Mouse (Mus musculus) forebrain, embryonic 13.5 days (tissue): Measurements from ENCODE around the gene Il6. TPM values are rescaled to one million over a fixed set of nuclear protein-coding genes. Genes with fewer than 3 reads are reported as not detected.
A peak's percentile ranks its signal among the peaks of the same experiment; 100 is the strongest.
"Not testable (repeated sequence)": the region's sequence is repeated elsewhere in the genome, so short reads cannot be mapped to it uniquely, and the experiment has no call there.

Experiments
- ATAC-seq: fragments of 200-750 bp; cut with Nextera tagmentation; 2 replicates; pipeline ENCODE4 v1.8.0; 2017
- H3K27ac ChIP-seq: fragments of 300-500 bp; sonication (generic); 2 replicates; pipeline ENCODE4 v1.5.1; 2015; ENCODE audit warnings: inconsistent platforms, mild to moderate bottlenecking, moderate library complexity
- H3K27me3 ChIP-seq: fragments of 300-500 bp; sonication (generic); 2 replicates; pipeline ENCODE4 v1.6.1; 2015; ENCODE audit warnings: mild to moderate bottlenecking, inconsistent platforms
- H3K36me3 ChIP-seq: fragments of 300-500 bp; sonication (generic); 2 replicates; pipeline ENCODE4 v1.6.1; 2015; ENCODE audit warnings: mild to moderate bottlenecking, inconsistent platforms; ENCODE audit not compliant: poor library complexity, severe bottlenecking
- H3K4me1 ChIP-seq: fragments of 300-500 bp; sonication (generic); 2 replicates; pipeline ENCODE4 v1.6.1; 2015; ENCODE audit warnings: inconsistent platforms
- H3K4me2 ChIP-seq: fragments of 300-500 bp; sonication (generic); 2 replicates; pipeline ENCODE4 v1.6.1; 2015; ENCODE audit warnings: inconsistent platforms, mild to moderate bottlenecking, moderate library complexity
- H3K4me3 ChIP-seq: fragments of 300-500 bp; sonication (generic); 2 replicates; pipeline ENCODE4 v1.5.1; 2015; ENCODE audit warnings: mild to moderate bottlenecking, inconsistent platforms
- H3K9ac ChIP-seq: fragments of 300-500 bp; sonication (generic); 2 replicates; pipeline ENCODE4 v1.6.1; 2015; ENCODE audit warnings: mild to moderate bottlenecking, inconsistent platforms
- H3K9me3 ChIP-seq: fragments of 300-500 bp; sonication (generic); replicated peaks from 2 replicates; pipeline ENCODE4 v1.6.1; 2016; ENCODE audit warnings: inconsistent platforms
- WGBS: fragments of 180-500 bp; shearing (Covaris S2); methylation state at CpG from one replicate; pipeline ENCODE4 v1.1.7; 2015; 5-methylcytosine and 5-hydroxymethylcytosine counted together
- polyA plus RNA-seq: library from polyadenylated mRNA; unstranded; fragments of >200 nt; fragmentation: Nextera tagmentation; extraction: Ambion mirVana; gene quantifications from 2 replicates; pipeline ENCODE4 v1.2.1, GENCODE M21; 2015

Gene Il6
- not detected in 2 replicates for polyA plus RNA-seq

DNA sequence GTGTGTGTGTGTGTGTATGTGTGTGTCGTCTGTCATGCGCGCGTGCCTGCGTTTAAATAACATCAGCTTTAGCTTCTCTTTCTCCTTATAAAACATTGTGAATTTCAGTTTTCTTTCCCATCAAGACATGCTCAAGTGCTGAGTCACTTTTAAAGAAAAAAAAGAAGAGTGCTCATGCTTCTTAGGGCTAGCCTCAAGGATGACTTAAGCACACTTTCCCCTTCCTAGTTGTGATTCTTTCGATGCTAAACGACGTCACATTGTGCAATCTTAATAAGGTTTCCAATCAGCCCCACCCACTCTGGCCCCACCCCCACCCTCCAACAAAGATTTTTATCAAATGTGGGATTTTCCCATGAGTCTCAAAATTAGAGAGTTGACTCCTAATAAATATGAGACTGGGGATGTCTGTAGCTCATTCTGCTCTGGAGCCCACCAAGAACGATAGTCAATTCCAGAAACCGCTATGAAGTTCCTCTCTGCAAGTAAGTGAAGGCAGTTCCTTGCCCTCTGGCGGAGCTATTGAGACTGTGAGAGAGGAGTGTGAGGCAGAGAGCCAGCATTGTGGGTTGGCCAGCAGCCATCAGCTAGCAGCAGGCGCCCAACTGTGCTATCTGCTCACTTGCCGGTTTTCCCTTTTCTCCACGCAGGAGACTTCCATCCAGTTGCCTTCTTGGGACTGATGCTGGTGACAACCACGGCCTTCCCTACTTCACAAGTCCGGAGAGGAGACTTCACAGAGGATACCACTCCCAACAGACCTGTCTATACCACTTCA is at the start of gene Il6:
Gene Il6 (plus strand): TSS at position 389 of the 778 bp plus-strand sequence.
- Histone ChIP-seq H3K9me3 (no peaks in the 10 kb centered on the region), H3K4me1 (peaks cover 5% of the 10 kb centered on the region), H3K27me3 (no peaks in the 10 kb centered on the region), H3K9ac (no peak within 1 kb of the TSS), H3K4me3 (no peak within 1 kb of the TSS), H3K36me3 (no peaks in the 10 kb centered on the region), H3K27ac (no peak within 1 kb of the TSS), H3K4me2 (peak within 1 kb of the TSS; percentile 11)
- ATAC-seq: peak; percentile 72
- WGBS: 56% methylated on average over 16 of the region's 16 CpGs

GRCm38 (mm10) chr5:29963488-29963887 is 49.4 kb upstream of the Il6 start:
- 85% methylated on average over 1 of the region's 1 CpGs for WGBS
- no peaks in the 10 kb centered on the region for H3K27me3 ChIP-seq
- H3K4me2 ChIP-seq: no peak overlapping the region
- ATAC-seq: no peak
- H3K4me3 ChIP-seq: no peak overlapping the region
- H3K27ac ChIP-seq: no peak overlapping the region
- H3K9ac ChIP-seq: no peak overlapping the region
- no peaks in the 10 kb centered on the region for H3K36me3 ChIP-seq
- H3K4me1 ChIP-seq: no peaks in the 10 kb centered on the region
- no peaks in the 10 kb centered on the region for H3K9me3 ChIP-seq

GRCm38 (mm10) chr5:29970212-29970611 is 42.7 kb upstream of the Il6 start:
- Histone ChIP-seq H3K4me1 (no peaks in the 10 kb centered on the region), H3K9me3 (no peaks in the 10 kb centered on the region), H3K4me2 (no peak overlapping the region)

DNA sequence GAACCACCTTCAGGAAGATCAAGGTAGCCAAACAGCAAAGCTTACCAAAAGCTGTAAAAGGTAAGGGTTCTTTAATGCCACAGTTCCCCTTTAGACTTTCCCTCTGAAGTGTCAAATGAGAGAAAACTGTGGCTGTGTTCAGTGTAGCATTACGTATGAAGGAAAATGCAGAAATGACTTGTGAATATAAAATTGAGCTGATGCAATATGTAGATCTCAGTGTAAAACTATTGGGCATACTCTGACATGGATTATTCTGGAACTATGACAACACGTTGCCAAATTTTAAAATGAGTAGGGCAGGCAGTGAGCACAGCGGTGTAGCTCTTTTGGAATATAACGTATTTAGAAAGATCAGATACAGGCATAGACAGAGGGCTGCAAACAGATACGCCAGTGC is 40.1 kb upstream of the Il6 start:
- H3K4me3 ChIP-seq: no peak overlapping the region
- no peaks in the 10 kb centered on the region for H3K9me3 ChIP-seq
- ATAC-seq: no peak
- no peaks in the 10 kb centered on the region for H3K36me3 ChIP-seq
- no peak overlapping the region for H3K27ac ChIP-seq
- WGBS: 83% methylated on average over 5 of the region's 5 CpGs
- no peaks in the 10 kb centered on the region for H3K27me3 ChIP-seq
- H3K4me2 ChIP-seq: no peak overlapping the region
- no peaks in the 10 kb centered on the region for H3K4me1 ChIP-seq
- H3K9ac ChIP-seq: no peak overlapping the region

More at GRCm38 (mm10) chr5:29970212-29970611, 42.7 kb upstream of the Il6 start:
- Histone ChIP-seq H3K9ac (no peak overlapping the region), H3K27ac (no peak overlapping the region), H3K27me3 (no peaks in the 10 kb centered on the region), H3K36me3 (no peaks in the 10 kb centered on the region), H3K4me3 (no peak overlapping the region)
- 91% methylated on average over 1 of the region's 1 CpGs for WGBS
- no peak for ATAC-seq

DNA sequence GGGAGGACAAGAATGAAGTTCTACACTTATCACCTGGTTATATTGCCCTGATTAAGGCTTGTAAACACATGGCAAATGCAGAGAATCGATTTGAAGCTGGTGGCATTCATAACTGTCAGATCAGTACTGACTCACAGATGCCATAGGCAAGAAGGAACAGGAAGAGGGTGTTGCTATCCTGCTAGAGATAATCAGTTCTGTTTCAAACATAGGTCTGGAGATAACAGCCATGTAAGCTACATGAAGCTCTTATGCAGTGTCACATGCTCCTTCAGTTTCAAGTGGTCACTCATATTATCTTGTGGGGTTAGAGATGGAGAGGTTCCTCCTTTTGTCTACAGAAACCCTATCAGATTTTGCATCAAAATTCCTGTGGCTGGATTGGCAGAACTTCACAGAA is 39.4 kb upstream of the Il6 start:
- Histone ChIP-seq H3K4me1 (no peaks in the 10 kb centered on the region), H3K9ac (no peak overlapping the region), H3K27ac (no peak overlapping the region), H3K4me2 (no peak overlapping the region), H3K27me3 (no peaks in the 10 kb centered on the region), H3K9me3 (no peaks in the 10 kb centered on the region), H3K36me3 (no peaks in the 10 kb centered on the region), H3K4me3 (no peak overlapping the region)
- ATAC-seq: no peak
- WGBS: 78% methylated on average over 1 of the region's 1 CpGs

DNA sequence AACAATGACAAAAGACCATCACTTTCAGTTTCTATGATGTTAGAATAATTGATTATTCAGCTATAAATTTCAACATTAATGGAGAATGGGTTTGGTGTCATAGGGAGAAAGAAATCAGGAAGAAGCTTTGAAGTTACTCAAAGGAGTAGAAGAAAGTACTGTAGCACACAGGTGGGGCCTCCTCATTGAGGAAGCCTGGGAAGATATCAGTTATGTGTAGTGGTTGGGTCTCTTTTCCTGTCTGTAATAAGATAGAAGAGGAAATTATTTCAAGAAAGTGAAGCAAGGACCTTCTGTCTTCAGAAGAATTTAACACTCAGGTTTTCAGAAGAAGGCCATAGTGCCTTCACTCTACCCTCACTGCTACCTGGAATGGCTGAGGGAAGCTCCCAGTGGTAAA is 38.8 kb upstream of the Il6 start:
- no peaks in the 10 kb centered on the region for H3K9me3 ChIP-seq
- no peaks in the 10 kb centered on the region for H3K4me1 ChIP-seq
- H3K27ac ChIP-seq: no peak overlapping the region
- no peak overlapping the region for H3K4me2 ChIP-seq
- ATAC-seq: no peak
- H3K9ac ChIP-seq: no peak overlapping the region
- H3K36me3 ChIP-seq: no peaks in the 10 kb centered on the region
- H3K27me3 ChIP-seq: no peaks in the 10 kb centered on the region
- no peak overlapping the region for H3K4me3 ChIP-seq

DNA sequence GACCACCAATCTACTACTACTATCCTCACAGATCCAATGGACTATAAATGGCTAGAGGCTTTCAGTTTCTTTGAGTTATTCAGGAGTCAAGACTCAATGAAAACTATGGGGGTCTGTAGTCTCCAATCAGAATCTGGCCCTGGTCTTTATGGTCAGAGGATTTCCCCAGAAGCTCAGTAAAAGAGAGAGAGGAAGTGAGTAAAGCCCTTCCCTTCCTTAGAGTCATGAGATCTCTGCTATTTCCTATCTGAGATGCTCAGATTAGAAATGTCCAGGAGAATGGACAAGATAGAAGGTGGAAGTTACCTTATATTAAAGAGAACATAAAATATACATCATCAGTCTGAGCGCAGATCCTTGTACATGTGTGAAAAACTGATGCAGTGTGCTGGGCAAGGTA is 19.3 kb upstream of the Il6 start:
- no peaks in the 10 kb centered on the region for H3K27me3 ChIP-seq
- H3K9ac ChIP-seq: no peak overlapping the region
- H3K9me3 ChIP-seq: no peaks in the 10 kb centered on the region
- H3K4me2 ChIP-seq: no peak overlapping the region
- no peak overlapping the region for H3K27ac ChIP-seq
- H3K4me1 ChIP-seq: no peaks in the 10 kb centered on the region
- WGBS: 95% methylated on average over 1 of the region's 1 CpGs
- H3K36me3 ChIP-seq: no peaks in the 10 kb centered on the region
- H3K4me3 ChIP-seq: no peak overlapping the region
- ATAC-seq: no peak

- no peak for ATAC-seq
- H3K9me3 ChIP-seq: no peaks in the 10 kb centered on the region
- no peak overlapping the region for H3K4me3 ChIP-seq
- H3K27me3 ChIP-seq: no peaks in the 10 kb centered on the region
- no peak overlapping the region for H3K27ac ChIP-seq
- H3K36me3 ChIP-seq: no peaks in the 10 kb centered on the region
- no peak overlapping the region for H3K4me2 ChIP-seq
- H3K9ac ChIP-seq: no peak overlapping the region
- H3K4me1 ChIP-seq: no peaks in the 10 kb centered on the region
- WGBS: 96% methylated on average over 1 of the region's 1 CpGs
Observed at GRCm38 (mm10) chr5:29994344-29994743, 18.6 kb upstream of the Il6 start.

DNA sequence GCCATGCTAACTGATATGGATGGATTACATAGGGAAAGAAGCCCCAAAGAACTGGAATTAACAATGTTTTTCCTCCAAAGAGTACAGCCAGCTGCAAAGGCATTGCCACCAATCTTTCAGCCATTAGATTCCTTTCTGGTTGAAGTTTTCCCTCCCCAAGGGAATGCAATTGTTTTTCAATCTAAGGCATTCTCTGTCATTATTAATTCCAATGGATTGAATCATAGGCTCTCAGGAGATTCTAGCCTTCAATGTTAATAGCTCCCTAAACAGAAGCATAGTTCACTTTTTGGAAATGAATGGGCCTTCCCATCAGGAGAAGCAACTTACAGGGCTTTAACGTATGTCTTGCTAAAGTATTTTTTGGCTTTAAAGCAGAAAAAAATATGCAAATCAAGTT is 15.6 kb upstream of the Il6 start:
- Histone ChIP-seq H3K27me3 (no peaks in the 10 kb centered on the region), H3K27ac (no peak overlapping the region), H3K4me2 (no peak overlapping the region), H3K4me3 (no peak overlapping the region), H3K36me3 (no peaks in the 10 kb centered on the region), H3K4me1 (no peaks in the 10 kb centered on the region), H3K9me3 (no peaks in the 10 kb centered on the region), H3K9ac (no peak overlapping the region)
- 81% methylated on average over 1 of the region's 1 CpGs for WGBS
- no peak for ATAC-seq

- Histone ChIP-seq H3K36me3 (no peaks in the 10 kb centered on the region), H3K4me3 (no peak overlapping the region)
Observed at GRCm38 (mm10) chr5:30000921-30001320, 12.0 kb upstream of the Il6 start.

DNA sequence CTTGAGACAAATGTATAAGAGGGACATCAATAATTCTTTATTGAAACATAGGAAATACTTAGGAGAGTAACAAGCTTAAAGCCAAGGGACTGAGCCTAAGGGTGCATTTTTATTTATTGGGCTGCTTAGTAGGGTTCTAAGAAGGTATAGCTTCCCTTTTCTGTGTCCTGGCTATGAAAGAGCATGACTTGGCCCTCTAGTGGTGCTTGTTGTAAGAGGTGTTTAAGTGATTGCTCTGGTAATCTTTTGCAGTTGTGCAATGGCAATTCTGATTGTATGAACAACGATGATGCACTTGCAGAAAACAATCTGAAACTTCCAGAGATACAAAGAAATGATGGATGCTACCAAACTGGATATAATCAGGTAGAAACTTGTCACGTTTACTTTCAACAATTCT is 1.7 kb downstream of the Il6 start:
- Histone ChIP-seq H3K9me3 (no peaks in the 10 kb centered on the region), H3K27me3 (no peaks in the 10 kb centered on the region), H3K4me2 (no peak overlapping the region), H3K4me3 (no peak overlapping the region), H3K36me3 (no peaks in the 10 kb centered on the region), H3K27ac (no peak overlapping the region), H3K9ac (no peak overlapping the region), H3K4me1 (peaks cover 5% of the 10 kb centered on the region)
- 61% methylated on average over 2 of the region's 2 CpGs for WGBS
- no peak for ATAC-seq

More at GRCm38 (mm10) chr5:30000921-30001320, 12.0 kb upstream of the Il6 start:
- 85% methylated on average over 3 of the region's 3 CpGs for WGBS
- no peaks in the 10 kb centered on the region for H3K9me3 ChIP-seq
- no peak overlapping the region for H3K4me2 ChIP-seq
- H3K9ac ChIP-seq: no peak overlapping the region
- H3K4me1 ChIP-seq: no peaks in the 10 kb centered on the region
- H3K27ac ChIP-seq: no peak overlapping the region
- H3K27me3 ChIP-seq: no peaks in the 10 kb centered on the region
- no peak for ATAC-seq

DNA sequence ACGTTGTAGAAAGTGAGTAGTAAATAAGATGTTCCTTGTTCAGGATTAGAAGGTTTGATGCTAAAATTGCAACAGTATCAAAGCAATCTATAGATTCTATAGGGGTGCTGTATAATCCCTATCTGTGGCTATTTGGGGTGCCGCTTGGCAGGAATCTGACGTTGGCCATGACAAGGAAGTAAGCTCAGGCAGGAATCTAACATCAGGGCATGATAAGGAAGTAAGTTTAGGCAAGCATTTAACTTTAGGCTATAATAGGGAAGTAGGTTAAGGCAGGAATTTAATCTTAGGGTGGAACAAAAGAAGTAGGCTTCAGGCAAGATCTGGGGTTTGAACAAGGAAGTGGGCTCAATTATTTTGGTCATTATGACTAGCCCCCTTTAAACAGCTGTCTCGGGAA is 22.9 kb downstream of the Il6 start:
- ATAC-seq, H3K27ac ChIP-seq, H3K36me3 ChIP-seq, H3K9ac ChIP-seq, H3K4me3 ChIP-seq, H3K4me2 ChIP-seq, H3K27me3 ChIP-seq, H3K9me3 ChIP-seq, H3K4me1 ChIP-seq: not testable (repeated sequence)
- WGBS: 87% methylated on average over 4 of the region's 4 CpGs

DNA sequence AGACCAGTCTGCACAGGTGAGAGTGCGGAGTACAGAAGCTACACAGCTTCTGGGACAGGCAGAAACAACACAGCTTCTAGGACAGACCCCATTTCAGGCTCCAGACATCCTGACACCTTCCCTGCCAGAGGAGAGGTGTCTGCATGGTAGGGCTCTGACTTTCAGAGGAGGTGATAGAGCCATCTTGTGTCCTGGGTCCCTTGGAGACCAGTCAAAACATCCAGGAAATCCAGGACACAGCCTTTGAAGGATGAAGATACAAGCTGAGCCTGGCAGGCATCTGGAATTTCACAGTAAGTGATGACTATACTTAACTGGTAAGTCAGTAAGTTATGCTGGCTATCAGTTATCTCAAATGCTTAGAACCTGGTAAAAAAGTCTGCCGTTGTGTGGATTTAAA is 24.2 kb downstream of the Il6 start:
- H3K27me3 ChIP-seq, ATAC-seq, H3K36me3 ChIP-seq, H3K9ac ChIP-seq, H3K4me2 ChIP-seq, H3K9me3 ChIP-seq, H3K4me3 ChIP-seq, H3K27ac ChIP-seq, H3K4me1 ChIP-seq: not testable (repeated sequence)
- WGBS: 96% methylated on average over 2 of the region's 2 CpGs
